Comparison of ENCODE assay signal across 8 mouse cellular contexts in genomic region chr10:81417227-81418215, GRCm38 (mm10). TPM values are rescaled to one million over a fixed set of nuclear protein-coding genes. Genes with fewer than 3 reads are reported as not detected.
DNase-seq lines count a peak whose midpoint lies in the region; ATAC-seq lines count a peak whose summit lies in the region.

No protein-coding gene starts in this region.

- WGBS in embryonic facial prominence, embryonic 15.5 days, result 36% methylated on average over 12 of the region's 12 CpGs
- 44% methylated on average over 12 of the region's 12 CpGs for WGBS in hindbrain, embryonic 14.5 days
- 42% methylated on average over 12 of the region's 12 CpGs for WGBS in midbrain, embryonic 10.5 days

- peaks cover 92% of the 10 kb centered on the region for H3K4me1 ChIP-seq in embryonic facial prominence, embryonic 15.5 days
- peaks cover 28% of the 10 kb centered on the region for H3K4me1 ChIP-seq in hindbrain, embryonic 14.5 days (replicated peaks; ENCODE audit: control insufficient read depth, insufficient read depth, low read length)
- H3K4me1 ChIP-seq in midbrain, embryonic 10.5 days, result peaks cover 68% of the 10 kb centered on the region

- intact Hi-C loops in left cerebral cortex, postnatal 14 days (cut with DNase I), result no loop called here

- H3K4me3 ChIP-seq in embryonic facial prominence, embryonic 15.5 days (replicated peaks), result peak overlapping the region; percentile 32
- peak overlapping the region; percentile 13; the same call in 1 of the 2 replicates for H3K4me3 ChIP-seq in hindbrain, embryonic 14.5 days (replicated peaks; ENCODE audit: low read length)
- H3K4me3 ChIP-seq in midbrain, embryonic 10.5 days, result peak overlapping the region; percentile 59

- no peaks in the 10 kb centered on the region for H3K9me3 ChIP-seq in embryonic facial prominence, embryonic 15.5 days (replicated peaks)
- no peaks in the 10 kb centered on the region for H3K9me3 ChIP-seq in hindbrain, embryonic 14.5 days (ENCODE audit: control insufficient read depth, low read length)
- H3K9me3 ChIP-seq in midbrain, embryonic 10.5 days (replicated peaks), result no peaks in the 10 kb centered on the region

- peak; percentile 7 for DNase-seq in layer of hippocampus, adult 9-11 months
- no peak for DNase-seq in layer of hippocampus, adult 18-20 months (ENCODE audit: low spot score in 2 of 2)
- no peak for DNase-seq in hindbrain, embryonic 14.5 days (ENCODE audit: low spot score)
- no peak for DNase-seq in midbrain, embryonic 10.5 days (ENCODE audit: low spot score)
- no peak for DNase-seq in urinary bladder, adult 2 months (ENCODE audit: low spot score)
- no peak for DNase-seq in layer of hippocampus, postnatal 25 days (ENCODE audit: extremely low spot score in 1 of 2, low spot score in 1 of 2)
- DNase-seq in left cerebral cortex, postnatal 14 days (ENCODE audit: low spot score in 2 of 2), result no peak

- H3K27me3 ChIP-seq in embryonic facial prominence, embryonic 15.5 days, result no peaks in the 10 kb centered on the region
- no peaks in the 10 kb centered on the region for H3K27me3 ChIP-seq in hindbrain, embryonic 14.5 days (ENCODE audit: control insufficient read depth, insufficient read depth, low read length)
- H3K27me3 ChIP-seq in midbrain, embryonic 10.5 days (ENCODE audit: low read depth, poor library complexity, severe bottlenecking), result peaks cover 56% of the 10 kb centered on the region

- H3K27ac ChIP-seq in embryonic facial prominence, embryonic 15.5 days (replicated peaks), result peak overlapping the region; percentile 92
- H3K27ac ChIP-seq in hindbrain, embryonic 14.5 days, result peak overlapping the region; percentile 55; the same call in 1 of the 2 replicates
- H3K27ac ChIP-seq in midbrain, embryonic 10.5 days (replicated peaks), result peak overlapping the region; percentile 86

- H3K4me2 ChIP-seq in embryonic facial prominence, embryonic 15.5 days (replicated peaks), result peak overlapping the region; percentile 51
- H3K4me2 ChIP-seq in hindbrain, embryonic 14.5 days (replicated peaks), result peak overlapping the region; percentile 44

- H3K9ac ChIP-seq in embryonic facial prominence, embryonic 15.5 days, result 0 out of 2 replicates have a peak overlapping the region, but pooled peaks have one; percentile 6
- no peak overlapping the region for H3K9ac ChIP-seq in hindbrain, embryonic 14.5 days

- H3K36me3 ChIP-seq in embryonic facial prominence, embryonic 15.5 days, result peaks cover 36% of the 10 kb centered on the region
- peaks cover 12% of the 10 kb centered on the region; the same call in 1 of the 2 replicates for H3K36me3 ChIP-seq in hindbrain, embryonic 14.5 days (replicated peaks; ENCODE audit: control insufficient read depth, insufficient read depth)
- H3K36me3 ChIP-seq in midbrain, embryonic 10.5 days, result no peaks in the 10 kb centered on the region

- ATAC-seq in embryonic facial prominence, embryonic 15.5 days (ENCODE audit: insufficient number of reproducible peaks, low FRiP score, low TSS enrichment, low read depth), result no peak
- no peak for ATAC-seq in hindbrain, embryonic 14.5 days (ENCODE audit: low FRiP score)

RNA-seq across cellular contexts. Expression of gene Smim24, which starts 24.7 kb away (rescaled TPM):
- total RNA-seq in layer of hippocampus, adult 18-20 months (2021), result 1 to 10 TPM; 1.8 to 2.4 TPM
- polyA plus RNA-seq in embryonic facial prominence, embryonic 15.5 days (2015; fragmentation: Nextera tagmentation; extraction: Ambion mirVana), result 5.0 and 8.3 TPM in 2 replicates
- 0.84 and 1.3 TPM in 2 replicates for polyA plus RNA-seq in hindbrain, embryonic 14.5 days (2014; fragmentation: Nextera tagmentation; extraction: Ambion mirVana)
- polyA plus RNA-seq in midbrain, embryonic 10.5 days (2016; fragmentation: Nextera tagmentation; extraction: Ambion mirVana), result 1.7 and 2.3 TPM in 2 replicates
- 5.0 and 6.9 TPM in 2 replicates for polyA plus RNA-seq in urinary bladder, adult 2 months (2012; rRNA removed)
- 1 to 10 TPM; 1.4 to 3.1 TPM for total RNA-seq in layer of hippocampus, postnatal 25 days (2021)
- 1 to 10 TPM; 1.8 to 1.9 TPM for total RNA-seq in left cerebral cortex, postnatal 14 days (2021)

RNA-seq across cellular contexts. Expression of gene Gm48552, which starts 28.7 kb away (rescaled TPM):
- total RNA-seq in layer of hippocampus, adult 18-20 months (2021), result 1 to 10 TPM; 4.2 to 6.9 TPM
- 1.6 and 2.9 TPM in 2 replicates for polyA plus RNA-seq in embryonic facial prominence, embryonic 15.5 days (2015; fragmentation: Nextera tagmentation; extraction: Ambion mirVana)
- 1.9 and 2.2 TPM in 2 replicates for polyA plus RNA-seq in hindbrain, embryonic 14.5 days (2014; fragmentation: Nextera tagmentation; extraction: Ambion mirVana)
- 1.7 and 2.9 TPM in 2 replicates for polyA plus RNA-seq in midbrain, embryonic 10.5 days (2016; fragmentation: Nextera tagmentation; extraction: Ambion mirVana)
- 2.7 and 3.6 TPM in 2 replicates for polyA plus RNA-seq in urinary bladder, adult 2 months (2012; rRNA removed)
- total RNA-seq in layer of hippocampus, postnatal 25 days (2021), result 1 to 10 TPM; 3.2 to 4.7 TPM
- total RNA-seq in left cerebral cortex, postnatal 14 days (2021), result 1 to 10 TPM; 2.8 to 4.7 TPM

RNA-seq across cellular contexts. Expression of gene Gm48551, which starts 33.3 kb away (rescaled TPM):
- total RNA-seq in layer of hippocampus, adult 18-20 months (2021), result 1 to 10 TPM; 4.1 to 4.8 TPM
- polyA plus RNA-seq in embryonic facial prominence, embryonic 15.5 days (2015; fragmentation: Nextera tagmentation; extraction: Ambion mirVana), result 3.1 and 3.2 TPM in 2 replicates
- polyA plus RNA-seq in hindbrain, embryonic 14.5 days (2014; fragmentation: Nextera tagmentation; extraction: Ambion mirVana), result 5.5 and 5.7 TPM in 2 replicates
- polyA plus RNA-seq in midbrain, embryonic 10.5 days (2016; fragmentation: Nextera tagmentation; extraction: Ambion mirVana), result 2.9 and 3.4 TPM in 2 replicates
- polyA plus RNA-seq in urinary bladder, adult 2 months (2012; rRNA removed), result 3.6 and 3.8 TPM in 2 replicates
- total RNA-seq in layer of hippocampus, postnatal 25 days (2021), result 1 to 10 TPM; 2.6 to 3.7 TPM
- total RNA-seq in left cerebral cortex, postnatal 14 days (2021), result 1 to 10 TPM; 2.4 to 3.2 TPM

RNA-seq across cellular contexts. Expression of gene Dohh, which starts 33.3 kb away (rescaled TPM):
- 10 to 100 TPM; 82.0 to 82.9 TPM for total RNA-seq in layer of hippocampus, adult 18-20 months (2021)
- 83.1 and 85.2 TPM in 2 replicates for polyA plus RNA-seq in embryonic facial prominence, embryonic 15.5 days (2015; fragmentation: Nextera tagmentation; extraction: Ambion mirVana)
- 68.9 TPM in 2 replicates for polyA plus RNA-seq in hindbrain, embryonic 14.5 days (2014; fragmentation: Nextera tagmentation; extraction: Ambion mirVana)
- 93.4 and 98.7 TPM in 2 replicates for polyA plus RNA-seq in midbrain, embryonic 10.5 days (2016; fragmentation: Nextera tagmentation; extraction: Ambion mirVana)
- polyA plus RNA-seq in urinary bladder, adult 2 months (2012; rRNA removed), result 42.9 and 47.4 TPM in 2 replicates
- 10 to 100 TPM; 79.1 to 87.1 TPM for total RNA-seq in layer of hippocampus, postnatal 25 days (2021)
- 10 to 100 TPM; 82.4 to 88.6 TPM for total RNA-seq in left cerebral cortex, postnatal 14 days (2021)

RNA-seq across cellular contexts. Expression of gene Nfic, which starts 37.9 kb away (rescaled TPM):
- 10 to 100 TPM; 54.2 to 54.7 TPM for total RNA-seq in layer of hippocampus, adult 18-20 months (2021)
- 138 and 139 TPM in 2 replicates for polyA plus RNA-seq in embryonic facial prominence, embryonic 15.5 days (2015; fragmentation: Nextera tagmentation; extraction: Ambion mirVana)
- polyA plus RNA-seq in hindbrain, embryonic 14.5 days (2014; fragmentation: Nextera tagmentation; extraction: Ambion mirVana), result 17.3 and 25.8 TPM in 2 replicates
- 8.7 and 11.7 TPM in 2 replicates for polyA plus RNA-seq in midbrain, embryonic 10.5 days (2016; fragmentation: Nextera tagmentation; extraction: Ambion mirVana)
- 28.4 and 67.0 TPM in 2 replicates for polyA plus RNA-seq in urinary bladder, adult 2 months (2012; rRNA removed)
- total RNA-seq in layer of hippocampus, postnatal 25 days (2021), result 10 to 100 TPM; 59.5 to 66.8 TPM
- total RNA-seq in left cerebral cortex, postnatal 14 days (2021), result 10 to 100 TPM; 67.0 to 69.8 TPM
